ENCODE assay signal across 13 mouse cellular contexts in the genomic region with DNA sequence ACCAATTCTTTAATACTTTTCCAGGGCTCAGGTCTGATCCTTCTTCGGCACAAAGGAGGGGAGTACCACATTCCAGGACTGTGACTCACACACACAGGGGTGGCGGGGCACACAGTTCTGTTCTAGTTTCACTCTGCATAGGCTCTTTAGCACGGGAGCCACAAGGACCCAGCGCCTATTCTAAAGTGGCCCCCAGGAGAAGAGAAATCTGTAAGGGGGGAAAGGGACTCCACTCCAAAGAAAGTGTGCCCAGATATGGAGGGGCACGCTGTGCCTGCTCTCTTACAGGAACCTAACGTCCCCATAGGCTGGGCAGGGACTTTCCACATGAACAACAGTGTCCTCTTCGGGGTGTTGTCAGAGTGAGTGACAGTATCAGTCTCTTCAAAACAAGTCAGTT. TPM values are rescaled to one million over a fixed set of nuclear protein-coding genes. Genes with fewer than 3 reads are reported as not detected.
DNase-seq lines count a peak whose midpoint lies in the region; ATAC-seq and TF ChIP-seq lines count a peak whose summit lies in the region.
"Had no signal": no experiment of that assay in that cellular context is flagged by ENCODE, and none has a peak within 500 bp of the region (broad histone marks: within the 10 kb centered on the region; RNA-seq: fewer than 3 reads in every experiment).

No protein-coding gene starts in this region.

- no peak for TF ChIP-seq POLR2A in myocyte (IDR thresholded peaks at IDR 0.05; ENCODE audit: insufficient read length, low read depth)

- 68% methylated on average over 7 of the region's 7 CpGs for WGBS in kidney, embryonic 16.5 days

- H3K36me3 ChIP-seq in kidney, embryonic 16.5 days (ENCODE audit: insufficient read depth, low read length) = no peaks in the 10 kb centered on the region
- no peaks in the 10 kb centered on the region for H3K36me3 ChIP-seq in myocyte (ENCODE audit: control insufficient read depth, insufficient read depth)

- H3K4me1 ChIP-seq in kidney, embryonic 16.5 days (ENCODE audit: insufficient read depth, low read length) = no peaks in the 10 kb centered on the region

- H3K27ac ChIP-seq in kidney, embryonic 16.5 days (ENCODE audit: low read length) = no peak overlapping the region
- H3K27ac ChIP-seq: hindbrain, embryonic 14.5 days; liver, embryonic 14.5 days had no signal

- peak; percentile 26 for DNase-seq in adrenal gland, postnatal 10 days
- no peak for DNase-seq in adrenal gland, postnatal 4 days (ENCODE audit: low spot score in 2 of 2)
- no peak for DNase-seq in kidney, adult 8-10 months
- peak; percentile 33 for DNase-seq in adrenal gland, postnatal 14 days
- no peak for DNase-seq in thymus, postnatal 0 days (ENCODE audit: low spot score)
- no peak for DNase-seq in frontal cortex, postnatal 10 days (ENCODE audit: low spot score in 2 of 2)
- DNase-seq: B cell, adult 2 months; cerebellum, postnatal 36 days; midbrain, embryonic 14.5 days had no signal

- 0 out of 2 replicates have a peak overlapping the region, but pooled peaks have one; percentile 29 for H3K9ac ChIP-seq in kidney, embryonic 16.5 days (replicated peaks; ENCODE audit: low read length)
- H3K9ac ChIP-seq: hindbrain, embryonic 14.5 days; liver, embryonic 14.5 days had no signal

- no peaks in the 10 kb centered on the region for H3K79me2 ChIP-seq in myocyte (ENCODE audit: control insufficient read depth, insufficient read depth)

- H3K4me3 ChIP-seq in kidney, embryonic 16.5 days (ENCODE audit: low read length) = no peak overlapping the region
- peak overlapping the region; percentile 11 for H3K4me3 ChIP-seq in myocyte

- H3ac ChIP-seq in myocyte (ENCODE audit: control insufficient read depth, insufficient read length) = no peak overlapping the region

- no peak overlapping the region for H3K4me2 ChIP-seq in kidney, embryonic 16.5 days (replicated peaks; ENCODE audit: low read depth, low read length)
- peak overlapping the region; percentile 64 for H3K4me2 ChIP-seq in myocyte (ENCODE audit: low read depth)
- H3K4me2 ChIP-seq: hindbrain, embryonic 14.5 days had no signal

- no peaks in the 10 kb centered on the region for H3K27me3 ChIP-seq in kidney, embryonic 16.5 days (ENCODE audit: insufficient read depth, low read length)
- no peaks in the 10 kb centered on the region for H3K27me3 ChIP-seq in myocyte (ENCODE audit: control insufficient read depth, insufficient read depth, insufficient read length)

- H3K9me3 ChIP-seq in kidney, embryonic 16.5 days (ENCODE audit: low read length) = no peaks in the 10 kb centered on the region

- no peak for ATAC-seq in kidney, embryonic 16.5 days (ENCODE audit: low FRiP score, low TSS enrichment)

TF ChIP-seq in myocyte, 11 proteins besides CTCF, POLR2A, EP300 and RAD21:
- TF ChIP-seq MYOD1 (IDR thresholded peaks at IDR 0.05; ENCODE audit: control insufficient read depth in 1 of 3, insufficient read length in 2 of 3, low read depth in 2 of 3) (no peak), SRF (IDR thresholded peaks at IDR 0.05; ENCODE audit: control insufficient read depth, insufficient read length, low read depth) (no peak), TCF3 (IDR thresholded peaks at IDR 0.05; ENCODE audit: insufficient read length, low read depth) (no peak), MAX (IDR thresholded peaks at IDR 0.05; ENCODE audit: low read depth) (no peak), USF1 (IDR thresholded peaks at IDR 0.05; ENCODE audit: low read depth) (no peak), MYOG (IDR thresholded peaks at IDR 0.05; ENCODE audit: control insufficient read depth in 1 of 3, insufficient read depth in 1 of 3, insufficient read length in 2 of 3, low read depth in 2 of 3) (no peak), TCF12 (IDR thresholded peaks at IDR 0.05; ENCODE audit: insufficient read depth, poor library complexity, severe bottlenecking) (no peak), POLR2AphosphoS2 (IDR thresholded peaks at IDR 0.05; ENCODE audit: insufficient read length, low read depth) (no peak)

RNA-seq across cellular contexts. Expression of a gene that starts 49.7 kb away (rescaled TPM):
- total RNA-seq in adrenal gland, postnatal 10 days (2021) = 100 to 1,000 TPM; 103 to 108 TPM
- 100 to 1,000 TPM; 121 to 133 TPM for total RNA-seq in adrenal gland, postnatal 4 days (2021)
- polyA plus RNA-seq in kidney, embryonic 16.5 days (2015; fragmentation: Nextera tagmentation; extraction: Ambion mirVana) = 182 and 200 TPM in 2 replicates
- 120 and 127 TPM in 2 replicates for total RNA-seq in adrenal gland, postnatal 14 days (2021)
- 60.2 TPM for polyA plus RNA-seq in myocyte (2012; fragmentation: generic; extraction: Trizol)
- 228 and 236 TPM in 2 replicates for polyA plus RNA-seq in thymus, postnatal 0 days (2015; fragmentation: Nextera tagmentation; extraction: Ambion mirVana)

Comparison
In these comparisons a context has a peak if more than half of its experiments do, and no peak if none do; other contexts are left out.
1. DNase-seq: peak in adrenal gland, postnatal 10 days (single experiment) and adrenal gland, postnatal 14 days (single experiment); none in adrenal gland, postnatal 4 days (0 of 2), kidney, adult 8-10 months (0 of 2), thymus, postnatal 0 days (single experiment) and frontal cortex, postnatal 10 days (0 of 2).